Mouse (Mus musculus) forebrain, embryonic 10.5 days (tissue): ENCODE measurements at regions not wholly inside any gene's neighbourhood (a gene's known extent, or its start where the extent isn't known, plus 50 kb on each side); places are given as distances from the start of the nearest gene placed in this dataset.

Experiments
- DNase-seq: peaks from one replicate; pipeline ENCODE4 v3.0.0-alpha.2; 2017; ENCODE audit warnings: low spot score; ENCODE audit errors: extremely low spot score
- H3K27ac ChIP-seq: fragments of 300-500 bp; sonication (generic); 2 replicates; pipeline ENCODE4 v1.5.1; 2016; ENCODE audit warnings: mild to moderate bottlenecking
- H3K27me3 ChIP-seq: fragments of 300-500 bp; sonication (generic); 2 replicates; pipeline ENCODE4 v1.6.1; 2016; ENCODE audit warnings: mild to moderate bottlenecking; ENCODE audit not compliant: poor library complexity, severe bottlenecking
- H3K36me3 ChIP-seq: fragments of 300-500 bp; sonication (generic); replicated peaks from 2 replicates; pipeline ENCODE4 v1.6.1; 2016; ENCODE audit warnings: mild to moderate bottlenecking, moderate library complexity
- H3K4me1 ChIP-seq: fragments of 300-500 bp; sonication (generic); 2 replicates; pipeline ENCODE4 v1.6.1; 2016
- H3K4me3 ChIP-seq: fragments of 300-500 bp; sonication (generic); 2 replicates; pipeline ENCODE4 v1.5.1; 2016; ENCODE audit warnings: mild to moderate bottlenecking, moderate library complexity
- H3K9me3 ChIP-seq: fragments of 300-500 bp; sonication (generic); 2 replicates; pipeline ENCODE4 v1.6.1; 2016; ENCODE audit warnings: mild to moderate bottlenecking, moderate library complexity
- WGBS: fragments of 180-500 bp; shearing (Covaris S2); methylation state at CpG from one replicate; pipeline ENCODE4 v1.1.7; 2016; 5-methylcytosine and 5-hydroxymethylcytosine counted together

- DNase-seq: no peak
- no peaks in the 10 kb centered on the region for H3K9me3 ChIP-seq
- H3K27ac ChIP-seq: no peak overlapping the region
- no peaks in the 10 kb centered on the region for H3K36me3 ChIP-seq
- H3K4me3 ChIP-seq: no peak overlapping the region
- WGBS: 44% methylated on average over 5 of the region's 5 CpGs
- no peaks in the 10 kb centered on the region for H3K4me1 ChIP-seq
- no peaks in the 10 kb centered on the region for H3K27me3 ChIP-seq
These were observed 71.4 kb downstream of the Fam173b start for GRCm38 (mm10) chr15:31673038-31673437.

- Histone ChIP-seq H3K4me3 (no peak overlapping the region), H3K9me3 (no peaks in the 10 kb centered on the region), H3K27ac (no peak overlapping the region), H3K4me1 (no peaks in the 10 kb centered on the region), H3K27me3 (no peaks in the 10 kb centered on the region), H3K36me3 (no peaks in the 10 kb centered on the region)
- 70% methylated on average over 7 of the region's 7 CpGs for WGBS
- no peak for DNase-seq
These were observed 75.1 kb downstream of the Fam173b start for GRCm38 (mm10) chr15:31676771-31677191.

DNA sequence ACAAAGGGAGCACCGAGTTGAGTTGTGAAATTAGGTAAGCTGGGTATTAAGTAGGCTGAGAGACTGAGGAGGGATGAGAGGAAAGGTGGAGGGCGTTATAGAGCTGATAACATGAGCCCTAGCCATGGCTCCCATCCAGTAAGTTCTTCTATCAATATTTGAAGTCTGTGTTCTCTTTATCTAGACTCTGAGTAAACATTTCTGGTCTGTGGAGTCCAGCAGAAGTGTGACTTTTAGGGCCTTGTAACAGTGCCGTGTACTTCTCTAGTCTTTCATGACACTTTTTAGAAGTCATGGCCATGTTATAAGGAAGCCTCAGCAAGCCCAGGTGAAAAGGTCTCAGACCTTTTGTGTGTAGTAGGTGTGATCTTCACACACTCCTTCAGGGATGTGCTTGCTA, 91.5 kb downstream of the Fam173b start:
- H3K4me3 ChIP-seq: no peak overlapping the region
- 90% methylated on average over 3 of the region's 3 CpGs for WGBS
- DNase-seq: no peak

GRCm38 (mm10) chr15:31694877-31695671, 93.4 kb downstream of the Fam173b start:
- WGBS: 88% methylated on average over 8 of the region's 8 CpGs
- no peaks in the 10 kb centered on the region for H3K4me1 ChIP-seq
- H3K9me3 ChIP-seq: no peaks in the 10 kb centered on the region
- H3K4me3 ChIP-seq: no peak overlapping the region
- no peaks in the 10 kb centered on the region for H3K27me3 ChIP-seq
- no peak for DNase-seq
- no peak overlapping the region for H3K27ac ChIP-seq
- H3K36me3 ChIP-seq: no peaks in the 10 kb centered on the region

More for the DNA sequence above, 91.5 kb downstream of the Fam173b start:
- Histone ChIP-seq H3K27ac (no peak overlapping the region), H3K4me1 (no peaks in the 10 kb centered on the region), H3K36me3 (no peaks in the 10 kb centered on the region), H3K27me3 (no peaks in the 10 kb centered on the region), H3K9me3 (no peaks in the 10 kb centered on the region)

- H3K4me1 ChIP-seq: no peaks in the 10 kb centered on the region
- no peaks in the 10 kb centered on the region for H3K27me3 ChIP-seq
- H3K9me3 ChIP-seq: no peaks in the 10 kb centered on the region; the same call in 1 of the 2 replicates
- WGBS: 94% methylated on average over 2 of the region's 2 CpGs
- no peak overlapping the region for H3K27ac ChIP-seq
- DNase-seq: no peak
- no peak overlapping the region for H3K4me3 ChIP-seq
- no peaks in the 10 kb centered on the region for H3K36me3 ChIP-seq
These were observed 101.7 kb downstream of the Fam173b start for GRCm38 (mm10) chr15:31703400-31703799.

- Histone ChIP-seq H3K4me3 (no peak overlapping the region), H3K4me1 (no peaks in the 10 kb centered on the region), H3K36me3 (no peaks in the 10 kb centered on the region), H3K9me3 (no peaks in the 10 kb centered on the region; the same call in 1 of the 2 replicates), H3K27me3 (no peaks in the 10 kb centered on the region), H3K27ac (no peak overlapping the region)
- 87% methylated on average over 1 of the region's 1 CpGs for WGBS
- DNase-seq: no peak
These were observed 105.8 kb downstream of the Fam173b start for GRCm38 (mm10) chr15:31707416-31707815.

DNA sequence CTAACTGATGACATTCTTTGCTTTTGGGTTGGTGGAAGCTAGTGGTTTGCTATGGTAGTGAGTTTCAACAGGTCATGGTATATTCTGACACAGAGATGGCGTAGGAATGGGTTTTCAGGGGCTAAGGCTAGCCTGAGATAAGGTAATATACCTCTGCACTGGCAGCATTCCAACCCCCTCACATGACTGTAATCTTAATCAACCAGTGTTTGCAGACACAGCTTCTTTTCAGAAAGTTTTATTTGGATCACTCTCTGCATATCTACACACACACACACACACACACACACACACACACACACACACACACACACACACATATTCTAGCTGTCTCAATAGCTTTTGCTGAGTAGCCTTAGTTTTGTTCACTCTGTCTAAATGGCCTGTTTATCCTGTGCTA, 119.4 kb downstream of the Fam173b start:
- no peak overlapping the region for H3K27ac ChIP-seq
- no peaks in the 10 kb centered on the region for H3K4me1 ChIP-seq
- no peak overlapping the region for H3K4me3 ChIP-seq
- no peak for DNase-seq
- WGBS: 61% methylated on average over 1 of the region's 1 CpGs
- H3K36me3 ChIP-seq: no peaks in the 10 kb centered on the region
- no peaks in the 10 kb centered on the region for H3K27me3 ChIP-seq
- no peaks in the 10 kb centered on the region for H3K9me3 ChIP-seq

DNA sequence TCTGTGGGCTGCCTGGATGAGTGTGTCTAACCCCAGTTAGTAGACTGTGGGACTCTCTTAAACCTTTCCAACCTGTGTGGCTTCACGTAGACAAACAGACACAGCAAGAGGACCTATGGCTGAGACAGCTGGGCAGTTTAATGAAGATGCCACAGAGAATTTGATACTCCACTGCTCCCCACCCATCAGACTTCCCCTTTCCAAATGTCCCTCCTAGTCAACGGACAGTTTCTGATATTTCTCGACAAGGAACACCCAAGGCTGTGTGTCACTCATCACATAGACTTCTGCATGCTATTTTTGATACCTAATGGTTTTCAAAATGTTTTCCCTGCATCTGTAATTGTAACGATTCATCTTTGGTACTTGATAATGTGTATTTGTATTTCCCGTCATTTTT, 120.8 kb downstream of the Fam173b start:
- H3K36me3 ChIP-seq: no peaks in the 10 kb centered on the region
- no peaks in the 10 kb centered on the region for H3K4me1 ChIP-seq
- DNase-seq: no peak
- H3K27ac ChIP-seq: no peak overlapping the region
- no peak overlapping the region for H3K4me3 ChIP-seq
- H3K9me3 ChIP-seq: no peaks in the 10 kb centered on the region
- WGBS: 88% methylated on average over 5 of the region's 5 CpGs
- H3K27me3 ChIP-seq: no peaks in the 10 kb centered on the region

DNA sequence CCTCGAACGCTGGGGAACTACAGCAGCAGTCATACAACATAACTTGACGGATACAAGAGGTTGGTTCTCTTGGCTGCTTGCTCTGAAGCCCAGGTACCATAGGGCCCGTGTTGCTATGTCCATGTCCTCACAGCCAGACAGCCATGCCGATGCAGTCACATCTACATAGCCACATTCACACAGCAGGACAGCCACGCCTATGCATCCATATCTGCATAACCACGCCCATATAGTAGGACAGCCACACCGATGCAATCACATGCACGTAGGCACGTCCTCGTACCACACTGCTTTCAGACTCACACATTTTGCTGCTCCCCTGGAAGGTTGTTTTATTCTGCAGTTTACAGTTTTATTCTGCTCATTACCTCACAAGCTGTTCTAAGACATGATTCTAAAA, 122.6 kb downstream of the Fam173b start:
- Histone ChIP-seq H3K4me3 (no peak overlapping the region), H3K9me3 (no peaks in the 10 kb centered on the region), H3K4me1 (no peaks in the 10 kb centered on the region), H3K27me3 (no peaks in the 10 kb centered on the region), H3K36me3 (no peaks in the 10 kb centered on the region), H3K27ac (no peak overlapping the region)
- WGBS: 81% methylated on average over 11 of the region's 11 CpGs
- DNase-seq: no peak

DNA sequence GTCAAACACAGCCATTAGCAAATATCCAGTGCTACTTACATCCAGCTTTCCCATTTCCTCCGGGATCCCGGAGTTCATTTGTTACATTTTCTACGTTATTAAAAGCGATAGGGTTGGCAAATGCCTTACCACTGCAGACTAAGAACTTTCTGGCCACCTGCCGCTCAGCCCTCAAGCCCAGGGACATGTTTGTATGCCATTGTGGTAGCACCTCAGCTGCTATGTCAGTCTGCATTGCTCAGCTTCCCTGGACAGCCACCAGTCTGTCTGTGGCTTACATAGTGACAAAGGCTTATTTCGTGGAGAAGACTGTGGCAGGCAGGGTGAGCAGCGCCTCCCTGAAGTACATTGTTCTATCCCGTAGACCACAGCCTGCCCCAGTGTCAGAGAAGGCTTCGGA, 127.5 kb downstream of the Fam173b start:
- H3K36me3 ChIP-seq: no peaks in the 10 kb centered on the region
- no peak overlapping the region for H3K4me3 ChIP-seq
- H3K27ac ChIP-seq: no peak overlapping the region
- 0 out of 2 replicates have a peak, but pooled peaks cover 6% of the 10 kb centered on the region for H3K9me3 ChIP-seq
- no peak for DNase-seq
- no peaks in the 10 kb centered on the region for H3K27me3 ChIP-seq
- WGBS: 89% methylated on average over 9 of the region's 9 CpGs
- H3K4me1 ChIP-seq: no peaks in the 10 kb centered on the region

- Histone ChIP-seq H3K4me3 (no peak overlapping the region), H3K36me3 (no peaks in the 10 kb centered on the region), H3K9me3 (no peaks in the 10 kb centered on the region), H3K27me3 (no peaks in the 10 kb centered on the region), H3K4me1 (no peaks in the 10 kb centered on the region), H3K27ac (no peak overlapping the region)
- 72% methylated on average over 4 of the region's 4 CpGs for WGBS
- DNase-seq: no peak
These were observed 140.0 kb downstream of the Fam173b start for GRCm38 (mm10) chr15:31741686-31742085.

- no peaks in the 10 kb centered on the region for H3K9me3 ChIP-seq
- H3K36me3 ChIP-seq: no peaks in the 10 kb centered on the region
- no peak overlapping the region for H3K27ac ChIP-seq
- WGBS: 92% methylated on average over 2 of the region's 2 CpGs
- no peak overlapping the region for H3K4me3 ChIP-seq
- peak; percentile 1 for DNase-seq
- no peaks in the 10 kb centered on the region for H3K4me1 ChIP-seq
- no peaks in the 10 kb centered on the region for H3K27me3 ChIP-seq
These were observed 142.9 kb downstream of the Fam173b start for GRCm38 (mm10) chr15:31744570-31744969.

DNA sequence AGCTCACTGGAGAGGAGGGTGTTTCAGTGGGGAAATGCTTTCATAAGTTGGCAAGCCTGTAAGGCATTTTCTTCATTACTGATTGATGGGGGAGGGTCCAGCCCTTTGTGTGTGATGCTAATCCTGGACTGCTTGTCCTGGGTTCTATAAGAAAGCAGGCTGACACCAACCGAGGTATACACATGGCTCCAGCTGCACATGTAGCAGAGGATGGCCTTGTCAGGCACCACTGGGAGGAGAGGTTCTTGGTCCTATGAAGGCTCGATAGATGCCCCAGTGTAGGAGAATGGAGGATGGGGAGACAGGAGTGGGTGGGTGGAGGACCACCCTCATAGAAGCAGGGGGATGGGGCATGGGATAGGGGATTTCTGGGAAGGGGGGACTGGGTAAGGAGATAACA, 151.0 kb downstream of the Fam173b start:
- 38% methylated on average over 2 of the region's 2 CpGs for WGBS
- DNase-seq: no peak

More for the DNA sequence above, 151.0 kb downstream of the Fam173b start:
- Histone ChIP-seq H3K36me3 (no peaks in the 10 kb centered on the region), H3K27ac (peak overlapping the region; percentile 53; the same call in 1 of the 2 replicates), H3K27me3 (no peaks in the 10 kb centered on the region), H3K9me3 (no peaks in the 10 kb centered on the region), H3K4me3 (no peak overlapping the region), H3K4me1 (peaks cover 24% of the 10 kb centered on the region)
